18 mouse cellular contexts compared by ENCODE assay signal in genomic region chr11:4339275-4339674, GRCm38 (mm10).
DNase-seq lines count a peak whose midpoint lies in the region; ATAC-seq and TF ChIP-seq lines count a peak whose summit lies in the region.
"Had no signal": no experiment of that assay in that cellular context is flagged by ENCODE, and none has a peak within 500 bp of the region (broad histone marks: within the 10 kb centered on the region; RNA-seq: fewer than 3 reads in every experiment).

No protein-coding gene starts in this region.

- H3K9me3 ChIP-seq in MEL (replicated peaks; ENCODE audit: insufficient read depth, low read length): no peaks in the 10 kb centered on the region
- H3K9me3 ChIP-seq: embryonic facial prominence, embryonic 12.5 days; forebrain, embryonic 15.5 days; heart, embryonic 13.5 days; hindbrain, embryonic 15.5 days had no signal

- peak in 1 of 2 experiments; percentile 4; a peak in 1 of 4 replicates for TF ChIP-seq EP300 in MEL (IDR thresholded peaks at IDR 0.05; ENCODE audit: low read depth in 1 of 2, low read length in 2 of 2)

- peak; percentile 70 for ATAC-seq in megakaryocyte, adult 5-6 weeks (ENCODE audit: poor library complexity, severe bottlenecking)
- ATAC-seq: forebrain, embryonic 15.5 days; inflammation-experienced regulatory T-cells, adult 6 months had no signal

- TF ChIP-seq CTCF in MEL (IDR thresholded peaks at IDR 0.05 in 2 of 3, conservative IDR thresholded peaks at IDR 0.05 in 1 of 3; ENCODE audit: control insufficient read depth in 1 of 3, insufficient read depth in 1 of 3, low read depth in 2 of 3, low read length in 3 of 3, poor library complexity in 1 of 3, severe bottlenecking in 1 of 3): no peak

- no peak for TF ChIP-seq RAD21 in MEL (IDR thresholded peaks at IDR 0.05; ENCODE audit: low read depth, low read length)

- peak; percentile 33 for DNase-seq in CD4-positive helper T cell, adult 2 months (ENCODE audit: low read depth, low spot score)
- peak; percentile 49 for DNase-seq in MEL (ENCODE audit: low read depth, low spot score)
- no peak for DNase-seq in right cerebral cortex, postnatal 4 days
- DNase-seq in layer of hippocampus, postnatal 14 days (ENCODE audit: low spot score in 2 of 2): no peak
- no peak for DNase-seq in right cerebral cortex, adult 2 months (ENCODE audit: low spot score in 2 of 2)
- DNase-seq: adrenal gland, postnatal 10 days; B cell, adult 2 months; cerebellum, adult 11 months; cerebellum, adult 8-10 months; cerebellum, postnatal 14 days; gastrocnemius, postnatal 10 days; heart, postnatal 36 days had no signal

- peak overlapping the region; percentile 32; the same call in 1 of the 2 replicates for H3K27ac ChIP-seq in MEL (ENCODE audit: control insufficient read depth, low read depth, low read length)
- H3K27ac ChIP-seq: embryonic facial prominence, embryonic 12.5 days; forebrain, embryonic 15.5 days; heart, embryonic 13.5 days; hindbrain, embryonic 15.5 days had no signal

- no peaks in the 10 kb centered on the region for H3K27me3 ChIP-seq in MEL (ENCODE audit: control insufficient read depth in 1 of 2, insufficient read depth in 2 of 2, low read length in 2 of 2)
- H3K27me3 ChIP-seq: embryonic facial prominence, embryonic 12.5 days; forebrain, embryonic 15.5 days; heart, embryonic 13.5 days; hindbrain, embryonic 15.5 days had no signal

- H3K36me3 ChIP-seq in MEL (ENCODE audit: control insufficient read depth in 1 of 2, insufficient read depth in 2 of 2, low read length in 2 of 2): peaks cover 0 to 30% of the 10 kb centered on the region in 2 experiments; a peak in 2 of 4 replicates
- H3K36me3 ChIP-seq: embryonic facial prominence, embryonic 12.5 days; forebrain, embryonic 15.5 days; heart, embryonic 13.5 days; hindbrain, embryonic 15.5 days had no signal

- H3K9ac ChIP-seq in MEL (ENCODE audit: control insufficient read depth, low read depth, low read length, poor library complexity, severe bottlenecking): no peak overlapping the region
- H3K9ac ChIP-seq: embryonic facial prominence, embryonic 12.5 days; forebrain, embryonic 15.5 days; heart, embryonic 13.5 days; hindbrain, embryonic 15.5 days had no signal

- peaks cover 3 to 28% of the 10 kb centered on the region in 2 experiments; a peak in 3 of 4 replicates for H3K4me1 ChIP-seq in MEL (ENCODE audit: control insufficient read depth in 1 of 2, insufficient read depth in 2 of 2, low read length in 2 of 2)

- no peak overlapping the region for H3K4me3 ChIP-seq in MEL (ENCODE audit: control insufficient read depth in 1 of 2, insufficient read depth in 1 of 2, low read depth in 2 of 2, low read length in 2 of 2)
- H3K4me3 ChIP-seq: embryonic facial prominence, embryonic 12.5 days; forebrain, embryonic 15.5 days; heart, embryonic 13.5 days; hindbrain, embryonic 15.5 days had no signal

- no peak for TF ChIP-seq POLR2A in MEL (IDR thresholded peaks at IDR 0.05; ENCODE audit: control insufficient read depth in 1 of 2, insufficient read depth in 1 of 2, low read depth in 1 of 2, low read length in 2 of 2, poor library complexity in 1 of 2)

- H3K79me2 ChIP-seq in MEL (ENCODE audit: control insufficient read depth, insufficient read depth, low read length, poor library complexity): no peaks in the 10 kb centered on the region

TF ChIP-seq in MEL, 35 proteins besides CTCF, POLR2A, EP300 and RAD21:
- TF ChIP-seq SMC3 (IDR thresholded peaks at IDR 0.05; ENCODE audit: low read depth, low read length): no peak
- TF ChIP-seq GATA1 (IDR thresholded peaks at IDR 0.05; ENCODE audit: low read depth, low read length): peak; percentile 47
- peak; percentile 32 for TF ChIP-seq TAL1 (IDR thresholded peaks at IDR 0.05; ENCODE audit: low read length)
- no peak for TF ChIP-seq CHD2 (IDR thresholded peaks at IDR 0.05; ENCODE audit: low read length)
- TF ChIP-seq TBP (IDR thresholded peaks at IDR 0.05; ENCODE audit: low read depth, low read length): no peak
- TF ChIP-seq BHLHE40 (IDR thresholded peaks at IDR 0.05; ENCODE audit: borderline replicate concordance, low read depth, low read length): no peak
- TF ChIP-seq TCF12 (IDR thresholded peaks at IDR 0.05; ENCODE audit: low read depth, low read length): peak; percentile 22; the same call in 1 of the 2 replicates
- no peak for TF ChIP-seq GABPA (IDR thresholded peaks at IDR 0.05; ENCODE audit: low read depth, low read length)
- peak; percentile 72; the same call in 1 of the 2 replicates for TF ChIP-seq ETS1 (IDR thresholded peaks at IDR 0.05; ENCODE audit: low read depth, low read length)
TF ChIP-seq in MEL: peak in this region for 4.

Comparison
In these comparisons a context has a peak if more than half of its experiments do, and no peak if none do; other contexts are left out.
1. DNase-seq: peak in CD4-positive helper T cell, adult 2 months (single experiment) and MEL (single experiment); none in right cerebral cortex, postnatal 4 days (single experiment), layer of hippocampus, postnatal 14 days (0 of 2) and right cerebral cortex, adult 2 months (0 of 2).